Mouse (Mus musculus) urinary bladder, postnatal 14 days (tissue): ENCODE measurements around the gene Dtymk.
A peak's percentile ranks its signal among the peaks of the same experiment; 100 is the strongest.
"Not testable (repeated sequence)": the region's sequence is repeated elsewhere in the genome, so short reads cannot be mapped to it uniquely, and the experiment has no call there.

ENCODE experiments used
- DNase-seq: peaks from one replicate; pipeline ENCODE4 v3.0.0; 2021; ENCODE audit warnings: low spot score

Dtymk gene

GRCm38 (mm10) chr1:93804818-93805217, 3.1 kb upstream of the Dtymk start:
- DNase-seq, result no peak

- peak; percentile 100 for DNase-seq
Observed at GRCm38 (mm10) chr1:93803556-93804507, 2.1 kb upstream of the Dtymk start, which contains the start of gene Ing5. Gene Ing5 (plus strand): TSS chr1:93803965.

GRCm38 (mm10) chr1:93802771-93803170, 1.0 kb upstream of the Dtymk start:
- DNase-seq, result no peak

DNA sequence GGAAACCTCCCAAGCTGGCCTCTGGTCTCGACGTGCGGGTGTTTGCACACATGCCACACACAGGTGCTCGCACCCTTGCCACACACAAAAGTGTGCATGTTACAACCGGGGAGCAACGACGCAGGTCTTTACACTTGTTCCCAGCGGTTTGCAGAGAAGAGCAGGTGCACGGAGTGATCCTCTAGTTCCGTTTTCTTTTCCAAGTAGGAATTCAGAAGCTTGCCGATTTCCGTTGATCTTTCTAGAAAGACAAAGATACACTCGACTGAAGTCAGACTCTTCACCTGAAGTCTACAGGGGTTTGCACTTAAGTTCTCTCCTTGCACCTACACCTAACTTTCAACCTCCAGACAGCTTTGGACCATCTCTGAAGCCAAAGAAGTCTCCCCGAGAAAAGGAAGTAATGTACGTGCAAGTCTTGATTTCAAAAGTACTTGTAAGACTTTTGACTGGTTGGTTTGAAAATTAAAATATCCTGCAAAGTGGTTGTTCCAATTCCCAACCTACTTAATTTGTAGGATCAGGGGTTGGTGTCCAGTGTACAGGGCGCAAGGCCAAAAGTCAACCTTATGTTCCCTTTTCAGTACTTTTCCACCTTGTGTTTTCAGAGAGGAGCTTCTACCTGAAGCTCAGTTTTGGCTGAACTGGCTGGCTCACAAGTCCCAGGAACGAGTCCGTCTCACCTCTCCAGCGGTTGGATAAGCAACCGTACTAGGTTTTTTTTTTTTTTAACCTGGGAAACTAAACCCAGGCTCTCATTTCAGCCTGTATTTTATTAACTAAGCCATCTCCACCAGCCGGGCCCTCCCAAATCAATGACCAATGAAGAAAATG, 847 bp downstream of the Dtymk start:
- no peak for DNase-seq

GRCm38 (mm10) chr1:93795886-93796285, 5.8 kb downstream of the Dtymk start:
- no peak for DNase-seq

- DNase-seq, result no peak
Observed at GRCm38 (mm10) chr1:93794526-93794925, 7.2 kb downstream of the Dtymk start.

GRCm38 (mm10) chr1:93786912-93787311, 14.8 kb downstream of the Dtymk start:
- no peak for DNase-seq

DNA sequence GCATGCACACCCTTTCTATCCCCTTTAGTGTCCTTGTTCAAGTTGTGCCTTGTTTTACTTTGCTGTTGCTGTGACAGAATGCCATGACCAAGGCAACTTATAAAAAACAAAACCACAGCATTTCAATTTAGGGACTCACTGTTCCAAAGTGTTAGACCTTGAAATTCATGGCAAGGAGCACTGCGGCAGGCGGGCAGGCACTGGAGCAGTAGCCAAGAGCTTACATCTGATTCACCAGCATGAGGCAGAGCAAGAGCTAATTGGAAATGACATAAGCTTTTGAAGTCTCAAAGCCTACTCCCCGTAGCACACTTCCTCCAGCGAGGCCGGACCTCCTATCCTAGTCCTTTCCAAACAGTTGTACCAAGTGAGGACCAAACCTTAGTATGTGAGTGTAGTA, 25.0 kb downstream of the Dtymk start:
- DNase-seq, result no peak

- DNase-seq, result no peak
Observed at GRCm38 (mm10) chr1:93769901-93770300, 31.8 kb downstream of the Dtymk start.

- no peak for DNase-seq
Observed at GRCm38 (mm10) chr1:93767600-93767999, 34.1 kb downstream of the Dtymk start.

DNA sequence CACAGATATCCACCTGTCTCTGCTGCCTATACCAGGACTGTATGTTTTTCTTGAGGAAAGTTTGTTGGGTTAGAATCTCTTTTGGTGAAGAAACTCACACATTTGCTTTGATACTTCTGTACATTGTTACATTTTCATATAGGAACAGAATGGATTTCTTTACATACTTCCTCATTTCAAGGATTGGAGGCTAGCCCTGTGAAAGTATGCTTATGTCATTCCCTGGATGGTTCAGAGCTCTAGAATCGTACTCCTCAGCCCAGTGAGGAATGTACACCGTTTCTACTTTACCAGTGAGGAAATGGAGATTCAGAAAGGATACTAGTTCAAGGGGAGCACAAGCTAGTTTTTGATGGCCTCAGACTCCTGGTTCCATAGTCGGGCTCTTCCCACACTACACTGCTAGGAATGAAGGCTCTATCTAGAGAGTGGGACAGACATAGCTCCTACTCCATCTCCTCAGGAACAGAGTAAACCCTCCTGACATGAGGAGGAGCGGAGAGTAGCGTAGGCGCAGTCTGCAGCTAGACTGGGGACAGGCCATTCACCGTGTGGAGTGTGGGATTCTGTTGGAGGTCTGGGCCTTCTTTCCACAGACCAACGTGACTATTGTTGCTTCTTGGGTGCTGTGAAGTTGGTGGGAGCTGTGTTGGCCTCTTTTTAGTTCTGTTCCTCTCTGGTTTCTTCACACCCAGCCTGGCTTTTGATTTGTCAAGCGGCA, 36.7 kb downstream of the Dtymk start:
- DNase-seq, result no peak

DNA sequence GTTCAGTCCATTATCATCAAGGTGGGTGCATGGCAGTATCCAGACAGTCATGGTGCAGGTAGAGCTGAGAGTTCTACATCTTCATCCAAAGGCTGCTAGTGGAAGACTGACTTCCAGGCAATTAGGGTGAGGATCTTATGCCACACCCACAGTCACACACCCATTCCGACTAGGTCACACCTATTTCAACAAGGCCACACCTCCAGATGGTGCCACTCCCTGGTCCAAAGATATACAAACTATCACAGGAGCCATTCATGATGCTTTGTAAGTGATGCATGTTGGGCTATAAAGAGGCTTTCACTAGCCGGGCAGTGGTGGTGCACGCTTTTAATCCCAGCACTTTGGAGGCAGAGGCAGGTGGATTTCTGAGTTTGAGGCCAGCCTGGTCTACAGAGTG, 38.2 kb downstream of the Dtymk start:
- DNase-seq, result not testable (repeated sequence)

GRCm38 (mm10) chr1:93760076-93760475, 41.7 kb downstream of the Dtymk start:
- no peak for DNase-seq

DNA sequence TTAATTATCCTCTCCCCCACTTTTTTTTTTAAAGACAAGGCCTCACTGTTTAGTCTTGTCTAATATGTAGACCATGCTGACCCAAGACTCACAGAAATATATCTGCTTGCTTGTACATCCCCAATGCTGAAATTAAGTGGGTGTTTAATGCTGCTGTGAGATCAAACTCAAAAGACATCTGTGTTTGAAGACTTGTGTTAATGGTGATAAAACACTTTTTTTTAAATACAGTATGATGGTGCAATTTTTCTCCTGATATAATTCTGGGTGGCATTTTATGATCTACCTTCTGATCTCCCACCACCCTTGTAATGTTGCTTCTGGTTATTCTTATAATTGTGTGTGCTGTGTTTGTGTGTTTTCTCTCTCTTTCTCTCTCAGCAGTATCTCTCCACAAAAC, 45.6 kb downstream of the Dtymk start:
- DNase-seq, result no peak

- no peak for DNase-seq
Observed at GRCm38 (mm10) chr1:93755618-93756017, 46.1 kb downstream of the Dtymk start.

DNA sequence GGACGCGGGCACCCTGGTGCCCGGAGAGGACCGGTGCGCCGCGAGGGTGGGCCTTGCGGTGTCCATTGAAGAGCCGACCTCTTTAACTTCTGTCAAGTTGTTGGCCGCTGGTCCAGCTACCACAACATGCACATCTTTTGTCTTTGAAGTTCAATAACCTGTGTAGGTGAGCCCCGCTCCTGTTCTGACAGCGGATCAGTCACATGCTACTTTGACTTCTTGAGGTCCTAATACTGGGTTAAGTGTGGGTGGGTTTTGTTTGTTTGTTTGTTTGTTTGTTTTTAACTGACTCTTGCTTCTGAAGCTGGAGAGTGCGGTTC, 46.5 kb downstream of the Dtymk start:
- no peak for DNase-seq

DNA sequence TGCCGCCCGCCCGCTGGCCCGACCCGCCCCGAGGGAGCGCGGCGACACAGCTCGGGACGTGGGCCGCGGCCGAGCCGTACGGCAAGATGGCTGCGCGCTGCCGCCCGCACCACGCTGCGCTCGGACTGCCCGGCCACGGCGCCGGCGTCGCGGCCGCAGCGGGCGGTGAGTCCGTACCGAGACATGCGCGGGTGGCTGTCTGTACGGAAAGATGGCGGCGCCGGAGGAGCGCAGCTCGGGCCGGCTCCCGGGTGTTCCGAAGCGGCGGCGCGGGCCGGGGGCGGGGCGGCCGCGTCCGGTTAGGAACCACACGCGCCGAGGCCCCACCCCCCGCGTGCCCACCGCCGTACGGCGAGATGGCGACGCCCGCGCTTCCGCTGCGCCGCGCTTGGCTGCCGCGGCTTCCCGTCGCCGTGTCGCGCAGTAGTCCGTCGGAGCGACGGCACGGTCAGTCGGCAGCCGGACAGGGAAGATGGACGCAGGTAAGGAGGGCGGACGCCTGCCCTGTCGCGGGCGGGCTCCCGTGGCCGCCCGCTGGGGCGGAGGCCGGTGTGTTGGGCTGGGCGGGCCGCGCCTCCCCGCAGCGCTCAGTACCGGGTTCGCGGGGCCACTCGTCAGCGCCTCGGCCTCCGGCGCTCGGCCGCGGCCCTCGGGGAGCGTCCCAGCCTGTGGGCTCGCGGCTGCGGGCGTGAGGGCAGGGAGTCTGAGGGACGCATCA, 47.0 kb downstream of the Dtymk start, which contains the start of gene Thap4:
TSS of gene Thap4 (minus strand) at position 292 of the 718 bp plus-strand sequence.
- peak; percentile 94 for DNase-seq

- DNase-seq, result peak; percentile 33
Observed at GRCm38 (mm10) chr1:93753911-93754572, 47.7 kb downstream of the Dtymk start.

GRCm38 (mm10) chr1:93751290-93751689, 50.4 kb downstream of the Dtymk start, which contains the start of gene Atg4b:
Gene Atg4b (plus strand): TSS chr1:93751500.
- DNase-seq, result no peak

DNA sequence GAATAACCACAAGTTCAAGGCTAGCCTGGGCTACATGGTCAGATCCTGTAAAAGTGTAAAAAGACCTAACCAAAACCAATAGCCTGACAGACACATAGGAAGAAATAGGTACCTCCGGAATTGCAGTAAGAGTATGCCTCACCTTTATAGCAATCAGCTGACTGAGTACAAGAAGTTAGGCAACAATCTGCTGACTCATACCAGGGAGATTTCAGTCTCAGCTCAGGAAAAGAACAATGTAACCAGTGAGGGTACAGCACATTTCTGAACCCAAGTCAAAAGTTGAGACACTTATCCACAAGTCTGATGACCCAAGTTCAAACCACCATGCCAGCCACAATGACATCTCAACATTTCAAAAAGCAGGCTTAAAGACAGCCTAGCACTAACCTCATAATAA, 53.2 kb downstream of the Dtymk start:
- no peak for DNase-seq

GRCm38 (mm10) chr1:93746179-93746578, 55.6 kb downstream of the Dtymk start:
- no peak for DNase-seq
